Mouse (Mus musculus) CD8-positive naive resting alpha-beta T cell, adult 2 months (primary cell): ENCODE data around the gene Gpsm3.

Experiments
- DNase-seq, 2 experiments: peaks; one replicate each; pipeline ENCODE4 v3.0.0; 2022; ENCODE audit warnings: low read depth in 2 of 2, low spot score in 2 of 2

Gpsm3 gene

DNA sequence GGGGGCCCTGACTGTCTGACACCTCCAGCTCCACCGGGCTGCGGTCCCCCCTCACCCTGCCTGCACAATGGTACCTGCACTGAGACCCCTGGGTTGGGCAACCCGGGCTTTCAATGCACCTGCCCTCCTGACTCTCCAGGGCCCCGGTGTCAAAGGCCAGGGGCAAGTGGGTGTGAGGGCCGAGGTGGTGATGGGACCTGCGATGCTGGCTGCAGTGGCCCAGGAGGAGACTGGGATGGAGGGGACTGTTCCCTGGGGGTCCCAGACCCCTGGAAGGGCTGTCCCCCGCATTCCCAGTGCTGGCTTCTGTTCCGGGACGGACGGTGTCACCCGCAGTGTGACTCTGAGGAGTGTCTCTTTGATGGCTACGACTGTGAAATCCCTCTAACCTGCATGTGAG is 7.1 kb upstream of the Gpsm3 start:
- DNase-seq = no peak

- DNase-seq = no peak
Measured at GRCm38 (mm10) chr17:34583397-34583796, 6.2 kb upstream of the Gpsm3 start.

DNA sequence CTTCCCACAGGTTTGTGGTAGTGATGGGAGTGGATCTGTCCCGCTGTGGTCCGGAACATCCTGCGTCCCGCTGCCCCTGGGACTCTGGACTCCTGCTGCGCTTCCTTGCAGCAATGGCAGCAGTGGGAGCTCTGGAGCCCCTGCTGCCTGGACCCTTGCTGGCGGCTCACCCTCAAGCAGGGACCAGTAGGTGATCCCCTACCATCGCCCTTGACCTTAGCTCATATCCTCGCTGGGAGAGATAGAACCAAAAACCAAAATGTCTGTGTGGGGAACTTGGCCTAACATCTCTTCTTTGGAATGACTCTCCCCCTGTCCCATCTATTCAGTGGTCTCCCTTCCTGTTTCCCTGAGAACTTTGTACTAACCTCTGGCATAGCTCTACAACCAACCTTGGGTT is 5.8 kb upstream of the Gpsm3 start:
- no peak for DNase-seq

- DNase-seq = no peak
Measured at GRCm38 (mm10) chr17:34585121-34585520, 4.5 kb upstream of the Gpsm3 start.

GRCm38 (mm10) chr17:34585877-34586771 is 3.5 kb upstream of the Gpsm3 start:
- no peak for DNase-seq

GRCm38 (mm10) chr17:34586796-34587422 is 2.7 kb upstream of the Gpsm3 start:
- DNase-seq = peak in 1 of 2 experiments; percentile 35

DNA sequence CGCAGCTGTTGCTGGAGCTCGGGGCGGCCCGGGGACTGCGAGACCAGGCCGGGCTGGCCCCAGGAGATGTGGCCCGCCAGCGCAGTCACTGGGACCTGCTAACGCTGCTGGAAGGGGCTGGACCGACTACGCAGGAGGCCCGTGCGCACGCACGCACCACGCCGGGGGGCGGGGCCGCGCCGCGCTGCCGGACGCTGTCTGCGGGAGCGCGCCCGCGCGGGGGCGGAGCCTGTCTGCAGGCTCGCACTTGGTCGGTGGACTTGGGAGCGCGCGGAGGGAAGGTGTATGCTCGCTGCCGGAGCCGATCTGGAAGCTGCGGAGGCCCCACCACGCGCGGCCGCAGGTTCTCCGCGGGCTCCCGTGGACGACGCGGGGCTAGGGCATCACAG is 2.2 kb upstream of the Gpsm3 start:
- DNase-seq = peak; percentile 93 to 97

DNA sequence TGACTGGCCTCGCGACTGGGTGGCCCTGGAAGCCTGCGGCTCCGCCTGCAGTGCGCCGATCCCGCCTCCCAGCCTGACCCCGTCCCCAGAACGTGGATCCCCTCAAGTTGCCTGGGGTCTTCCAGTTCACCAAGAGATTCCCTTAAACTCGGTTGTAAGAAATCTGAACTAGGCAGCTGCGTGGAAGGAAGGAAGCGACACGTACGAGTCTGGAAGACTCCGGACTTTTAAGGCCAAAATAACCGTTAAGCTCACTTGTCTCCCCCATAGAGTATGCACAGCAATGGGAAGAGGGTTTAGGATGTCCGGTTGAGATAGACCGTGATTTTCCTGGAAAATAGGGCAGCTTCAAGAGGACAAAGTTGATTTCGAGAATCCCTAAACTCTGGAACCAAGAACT is 1.8 kb upstream of the Gpsm3 start:
- DNase-seq = no peak

DNA sequence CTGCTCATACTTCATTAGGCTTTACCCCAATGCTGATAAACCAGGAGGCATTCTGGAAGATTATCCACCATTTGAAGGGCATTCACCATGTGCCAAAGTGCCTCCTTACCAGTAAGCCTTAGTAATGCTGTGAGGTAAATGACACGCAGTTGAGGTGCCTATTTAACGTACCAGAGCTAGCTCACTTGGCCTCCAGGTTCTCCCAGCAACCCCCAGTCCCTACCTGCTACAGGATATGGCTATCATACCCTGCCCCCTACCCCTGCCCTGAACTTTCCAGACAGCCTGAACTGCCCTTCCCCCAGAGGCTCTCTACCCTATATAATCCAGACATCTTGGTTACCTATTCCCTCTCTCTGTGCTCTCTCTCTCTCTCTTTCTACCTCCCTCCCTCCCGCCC is 839 bp upstream of the Gpsm3 start:
- DNase-seq = no peak

GRCm38 (mm10) chr17:34589206-34589605 is 400 bp upstream of the Gpsm3 start:
- no peak for DNase-seq

- DNase-seq = no peak
Measured at GRCm38 (mm10) chr17:34590154-34590987, 765 bp downstream of the Gpsm3 start.

GRCm38 (mm10) chr17:34591029-34591993 is 1.7 kb downstream of the Gpsm3 start, which contains the start of gene Pbx2:
TSS of gene Pbx2 (plus strand) at chr17:34591266.
- no peak for DNase-seq

GRCm38 (mm10) chr17:34591994-34592375 is 2.4 kb downstream of the Gpsm3 start:
- DNase-seq = peak in 1 of 2 experiments; percentile 61

DNA sequence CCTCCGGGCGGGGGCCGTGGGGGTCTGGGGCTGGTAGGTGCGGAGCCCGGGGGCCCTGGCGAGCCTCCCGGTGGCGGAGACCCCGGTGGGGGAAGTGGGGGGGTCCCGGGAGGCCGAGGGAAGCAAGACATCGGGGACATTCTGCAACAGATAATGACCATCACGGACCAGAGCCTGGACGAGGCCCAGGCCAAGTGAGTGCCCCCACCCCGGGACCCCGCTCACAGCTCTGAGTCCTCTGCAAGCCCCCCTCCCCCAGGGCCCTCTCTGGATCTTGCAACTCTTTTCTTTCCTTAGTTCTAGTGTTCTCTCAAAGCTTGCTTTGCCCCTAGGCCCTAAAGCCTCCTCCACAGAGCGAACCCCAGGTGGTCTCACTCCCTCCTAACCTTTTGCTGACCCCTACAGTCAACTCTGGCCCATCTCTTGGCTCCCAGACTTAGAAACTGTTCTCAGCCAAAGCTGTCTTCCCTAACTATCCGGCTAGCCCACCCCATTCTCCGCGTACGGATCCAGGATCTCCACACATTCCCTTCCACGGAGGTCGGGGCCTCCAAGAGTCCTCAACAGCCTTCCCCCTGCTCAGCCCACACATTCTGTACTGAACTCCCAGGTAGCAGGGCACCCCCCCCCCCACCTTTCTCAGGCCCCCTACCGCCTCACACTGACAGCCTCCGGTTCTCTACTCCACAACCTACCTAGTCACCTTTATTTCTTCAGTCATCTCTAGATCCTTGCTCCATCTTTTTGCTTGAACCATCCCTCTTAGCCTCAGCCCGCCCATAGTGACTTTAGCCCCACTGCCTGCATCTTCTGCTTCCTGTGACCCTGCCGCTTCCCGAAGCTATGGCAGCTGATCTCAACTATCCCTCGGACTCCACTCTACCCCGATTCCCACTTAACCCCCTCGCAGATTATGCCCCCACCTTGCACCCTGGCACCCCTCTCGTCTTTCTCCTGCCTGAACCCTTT is 3.3 kb downstream of the Gpsm3 start:
- no peak for DNase-seq

DNA sequence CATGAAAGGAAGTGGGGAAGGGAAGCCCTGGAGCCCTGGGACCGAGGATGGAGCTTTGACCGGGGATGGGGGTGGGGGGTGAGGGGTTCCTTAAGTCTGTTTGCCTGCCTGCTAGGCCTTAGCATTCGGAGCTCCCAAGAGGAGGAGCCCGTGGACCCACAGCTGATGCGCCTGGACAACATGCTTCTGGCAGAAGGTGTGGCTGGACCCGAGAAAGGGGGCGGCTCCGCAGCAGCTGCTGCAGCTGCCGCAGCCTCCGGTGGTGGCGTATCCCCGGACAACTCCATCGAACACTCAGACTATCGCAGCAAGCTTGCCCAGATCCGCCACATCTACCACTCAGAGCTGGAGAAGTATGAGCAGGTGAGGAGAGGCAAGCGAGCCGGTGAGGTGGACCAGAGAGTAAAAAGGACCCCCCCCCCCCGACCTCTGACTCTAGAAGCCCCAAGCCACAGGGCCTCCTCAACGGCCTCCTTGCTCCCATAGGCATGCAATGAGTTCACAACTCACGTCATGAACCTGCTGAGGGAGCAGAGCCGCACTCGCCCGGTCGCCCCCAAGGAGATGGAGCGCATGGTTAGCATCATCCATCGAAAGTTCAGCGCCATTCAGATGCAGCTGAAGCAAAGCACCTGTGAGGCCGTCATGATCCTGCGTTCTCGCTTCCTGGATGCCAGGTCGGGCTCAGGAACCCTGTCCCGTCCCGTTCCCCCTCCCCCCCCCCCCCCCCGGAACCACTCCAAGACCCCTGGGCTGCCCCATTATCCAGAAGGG is 4.3 kb downstream of the Gpsm3 start:
- no peak for DNase-seq

DNA sequence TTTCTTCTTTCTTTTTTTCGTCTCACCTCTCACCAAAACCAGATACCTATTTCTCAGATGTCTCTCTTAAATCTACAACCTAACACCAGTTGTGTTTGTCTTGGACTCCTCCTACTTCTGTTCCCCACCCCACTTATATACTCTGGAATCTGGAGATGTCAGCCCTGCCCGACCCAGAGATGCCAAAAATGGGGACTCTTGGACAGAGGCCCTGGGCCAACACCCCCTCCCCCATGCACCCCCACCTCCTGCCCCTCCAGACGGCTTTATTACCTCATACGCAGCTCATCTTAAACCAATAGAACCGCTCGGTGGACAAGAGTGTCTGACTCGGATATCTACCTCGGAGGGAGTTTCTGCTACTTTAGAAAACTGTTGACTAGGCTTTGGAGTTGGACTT is 6.5 kb downstream of the Gpsm3 start:
- no peak for DNase-seq

GRCm38 (mm10) chr17:34597566-34598095 is 8.0 kb downstream of the Gpsm3 start, which contains the start of gene Ager:
TSS of gene Ager (plus strand) at chr17:34597862.
- DNase-seq = no peak

DNA sequence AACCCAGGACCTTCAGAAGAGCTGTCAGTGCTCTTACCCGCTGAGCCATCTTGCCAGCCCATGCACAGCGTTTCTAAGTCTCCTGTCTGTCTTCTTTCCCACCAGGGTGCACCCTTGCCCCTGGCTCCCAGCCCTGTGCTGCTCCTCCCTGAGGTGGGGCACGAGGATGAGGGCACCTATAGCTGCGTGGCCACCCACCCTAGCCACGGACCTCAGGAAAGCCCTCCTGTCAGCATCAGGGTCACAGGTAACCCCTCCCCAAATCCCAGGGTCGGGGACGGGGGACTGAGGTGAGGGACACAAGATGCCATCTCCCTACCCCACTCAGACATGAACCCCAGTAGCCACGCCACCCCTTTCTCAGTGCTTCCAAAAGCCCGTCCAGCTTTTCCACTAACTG is 10.3 kb downstream of the Gpsm3 start:
- no peak for DNase-seq
